8 mouse cellular contexts compared by ENCODE assay signal in the genomic region with DNA sequence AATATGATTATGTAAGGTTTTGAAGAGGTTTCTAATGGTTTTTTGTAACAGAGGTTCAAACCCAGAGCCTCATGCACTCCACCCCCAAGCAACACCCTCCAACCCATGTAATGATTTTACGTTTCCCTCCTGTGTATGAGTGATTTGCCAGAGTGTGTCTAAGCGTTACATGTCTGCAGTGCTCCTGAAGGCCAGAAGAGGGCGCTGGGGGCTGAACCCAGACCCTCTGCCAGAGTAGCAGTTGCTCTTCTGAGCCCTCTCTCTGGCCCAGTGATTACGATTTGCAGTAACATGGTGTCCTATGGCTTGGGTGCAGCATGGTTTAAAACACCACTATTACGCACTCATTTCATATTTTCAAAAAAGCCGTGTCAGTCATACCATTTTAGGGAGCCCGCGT. TPM values are rescaled to one million over a fixed set of nuclear protein-coding genes. Genes with fewer than 3 reads are reported as not detected.
DNase-seq lines count a peak whose midpoint lies in the region; ATAC-seq and TF ChIP-seq lines count a peak whose summit lies in the region.
"Had no signal": no experiment of that assay in that cellular context is flagged by ENCODE, and none has a peak within 500 bp of the region (broad histone marks: within the 10 kb centered on the region; RNA-seq: fewer than 3 reads in every experiment).

No protein-coding gene starts in this region.

- no peaks in the 10 kb centered on the region; the same call in 1 of the 2 replicates for H3K36me3 ChIP-seq in kidney, adult 2 months (ENCODE audit: control insufficient read depth, insufficient read depth, low read length)
- H3K36me3 ChIP-seq in kidney, embryonic 16.5 days (ENCODE audit: insufficient read depth, low read length), result peaks cover 10% of the 10 kb centered on the region

- no peak for TF ChIP-seq POLR2A in kidney, adult 2 months (IDR thresholded peaks at IDR 0.05; ENCODE audit: low read depth, low read length)

- no peaks in the 10 kb centered on the region for H3K27me3 ChIP-seq in kidney, adult 2 months (replicated peaks; ENCODE audit: control insufficient read depth, insufficient read depth, low read length)
- H3K27me3 ChIP-seq in kidney, embryonic 16.5 days (ENCODE audit: insufficient read depth, low read length), result no peaks in the 10 kb centered on the region

- no peak for DNase-seq in kidney, adult 2 months
- DNase-seq in A20 (ENCODE audit: low read depth, low spot score), result peak; percentile 36
- DNase-seq in CD4-positive helper T cell, adult 2 months (ENCODE audit: low read depth, low spot score), result peak; percentile 15
- DNase-seq in gastrocnemius, postnatal 25 days, result no peak
- DNase-seq in frontal cortex, postnatal 14 days (ENCODE audit: low spot score in 2 of 2), result no peak
- DNase-seq: heart, adult 18-20 months had no signal

- ATAC-seq in kidney, embryonic 16.5 days (ENCODE audit: low FRiP score, low TSS enrichment), result no peak
- 0 out of 2 replicates have a peak, but pooled peaks have one; percentile 43 for ATAC-seq in erythroid progenitor cell, adult 5-6 weeks (replicated peaks; ENCODE audit: low FRiP score, poor library complexity, severe bottlenecking)

- no peak overlapping the region for H3K4me2 ChIP-seq in kidney, embryonic 16.5 days (replicated peaks; ENCODE audit: low read depth, low read length)

- no peak overlapping the region for H3K9ac ChIP-seq in kidney, embryonic 16.5 days (replicated peaks; ENCODE audit: low read length)

- no peaks in the 10 kb centered on the region for H3K4me1 ChIP-seq in kidney, adult 2 months (ENCODE audit: control insufficient read depth, insufficient read depth, low read length)
- no peaks in the 10 kb centered on the region for H3K4me1 ChIP-seq in kidney, embryonic 16.5 days (ENCODE audit: insufficient read depth, low read length)

- no peak overlapping the region for H3K4me3 ChIP-seq in kidney, adult 2 months (ENCODE audit: insufficient read depth, low read depth, low read length)
- H3K4me3 ChIP-seq in kidney, embryonic 16.5 days (ENCODE audit: low read length), result no peak overlapping the region

- H3K27ac ChIP-seq in kidney, adult 2 months (ENCODE audit: insufficient read depth, low read depth, low read length), result no peak overlapping the region
- H3K27ac ChIP-seq in kidney, embryonic 16.5 days (ENCODE audit: low read length), result no peak overlapping the region

- 78% methylated on average over 8 of the region's 8 CpGs for WGBS in kidney, adult 2 months
- WGBS in kidney, embryonic 16.5 days, result 68% methylated on average over 8 of the region's 8 CpGs

- peak; percentile 52 for TF ChIP-seq CTCF in kidney, adult 2 months (conservative IDR thresholded peaks at IDR 0.05; ENCODE audit: insufficient read depth, insufficient read length, low read depth, low read length)

- H3K9me3 ChIP-seq in kidney, embryonic 16.5 days (ENCODE audit: low read length), result no peaks in the 10 kb centered on the region

RNA-seq across cellular contexts. Expression of gene Rnps1, which starts 23.2 kb away (rescaled TPM):
- polyA plus RNA-seq in kidney, adult 2 months (2012; rRNA removed), result 73.0 and 76.9 TPM in 2 replicates
- polyA plus RNA-seq in kidney, embryonic 16.5 days (2015; fragmentation: Nextera tagmentation; extraction: Ambion mirVana), result 300 and 327 TPM in 2 replicates
- 78.6 and 100 TPM in 2 replicates for total RNA-seq in erythroid progenitor cell, adult 5-6 weeks (2015; ENCODE audit: low replicate concordance)
- 62.5 and 72.1 TPM in 2 replicates for total RNA-seq in erythroid progenitor cell, adult 5-6 weeks (2017; ENCODE audit: low replicate concordance)
- total RNA-seq in gastrocnemius, postnatal 25 days (2021), result 10 to 100 TPM; 47.3 to 50.6 TPM

RNA-seq across cellular contexts. Expression of gene Eci1, which starts 35.3 kb away (rescaled TPM):
- 196 and 222 TPM in 2 replicates for polyA plus RNA-seq in kidney, adult 2 months (2012; rRNA removed)
- 141 and 143 TPM in 2 replicates for polyA plus RNA-seq in kidney, embryonic 16.5 days (2015; fragmentation: Nextera tagmentation; extraction: Ambion mirVana)
- 4.3 and 16.8 TPM in 2 replicates for total RNA-seq in erythroid progenitor cell, adult 5-6 weeks (2015; ENCODE audit: low replicate concordance)
- total RNA-seq in erythroid progenitor cell, adult 5-6 weeks (2017; ENCODE audit: low replicate concordance), result 6.2 TPM in 1 of 2 replicates, not detected in the other
- 100 to 1,000 TPM; 134 to 161 TPM for total RNA-seq in gastrocnemius, postnatal 25 days (2021)

RNA-seq across cellular contexts. Expression of gene Abca3, which starts 39.4 kb away (rescaled TPM):
- 214 and 230 TPM in 2 replicates for polyA plus RNA-seq in kidney, adult 2 months (2012; rRNA removed)
- 20.8 and 22.6 TPM in 2 replicates for polyA plus RNA-seq in kidney, embryonic 16.5 days (2015; fragmentation: Nextera tagmentation; extraction: Ambion mirVana)
- total RNA-seq in erythroid progenitor cell, adult 5-6 weeks (2015; ENCODE audit: low replicate concordance), result 38.9 and 43.2 TPM in 2 replicates
- 45.6 and 46.2 TPM in 2 replicates for total RNA-seq in erythroid progenitor cell, adult 5-6 weeks (2017; ENCODE audit: low replicate concordance)
- 1 to 10 TPM; 6.7 to 7.3 TPM for total RNA-seq in gastrocnemius, postnatal 25 days (2021)

RNA-seq across cellular contexts. Expression of gene Abca17, which starts 40.3 kb away (rescaled TPM):
- polyA plus RNA-seq in kidney, adult 2 months (2012; rRNA removed), result 0.16 and 0.31 TPM in 2 replicates
- polyA plus RNA-seq in kidney, embryonic 16.5 days (2015; fragmentation: Nextera tagmentation; extraction: Ambion mirVana), result 0.22 TPM in 1 of 2 replicates, not detected in the other
- total RNA-seq in erythroid progenitor cell, adult 5-6 weeks (2015; ENCODE audit: low replicate concordance), result not detected in 2 replicates
- not detected in 2 replicates for total RNA-seq in erythroid progenitor cell, adult 5-6 weeks (2017; ENCODE audit: low replicate concordance)
- not detected for total RNA-seq in gastrocnemius, postnatal 25 days (2021)

RNA-seq across cellular contexts. Expression of gene Dnase1l2, which starts 51.8 kb away (rescaled TPM):
- polyA plus RNA-seq in kidney, adult 2 months (2012; rRNA removed), result 7.6 and 8.8 TPM in 2 replicates
- 3.2 and 5.5 TPM in 2 replicates for polyA plus RNA-seq in kidney, embryonic 16.5 days (2015; fragmentation: Nextera tagmentation; extraction: Ambion mirVana)
- total RNA-seq in erythroid progenitor cell, adult 5-6 weeks (2015; ENCODE audit: low replicate concordance), result 4.6 and 9.0 TPM in 2 replicates
- total RNA-seq in erythroid progenitor cell, adult 5-6 weeks (2017; ENCODE audit: low replicate concordance), result 1.2 and 4.0 TPM in 2 replicates
- 1 to 10 TPM; 1.0 to 1.5 TPM for total RNA-seq in gastrocnemius, postnatal 25 days (2021)

Comparison
In these comparisons a context has a peak if more than half of its experiments do, and no peak if none do; other contexts are left out.
1. DNase-seq: peak in A20 (single experiment) and CD4-positive helper T cell, adult 2 months (single experiment); none in kidney, adult 2 months (single experiment), gastrocnemius, postnatal 25 days (single experiment) and frontal cortex, postnatal 14 days (0 of 2).
2. RNA of gene Eci1, which starts 35.3 kb away (total RNA-seq): 134 to 161 TPM in gastrocnemius, postnatal 25 days; 4.3 to 16.8 TPM in erythroid progenitor cell, adult 5-6 weeks; every median in the first group is over 4 times any median in the second.
3. RNA of gene Abca3, which starts 39.4 kb away (total RNA-seq): 38.9 to 46.2 TPM in erythroid progenitor cell, adult 5-6 weeks; 6.7 to 7.3 TPM in gastrocnemius, postnatal 25 days; every median in the first group is over 4 times any median in the second.